Mouse (Mus musculus) MEL (cell line): ENCODE results near the gene Sema5a. TPM values are rescaled to one million over a fixed set of nuclear protein-coding genes. Genes with fewer than 3 reads are reported as not detected.

Source experiments
- DNase-seq: peaks from one replicate; pipeline ENCODE4 v3.0.0; 2011; ENCODE audit warnings: low read depth, low spot score
- H3K27ac ChIP-seq: 2 replicates; pipeline ENCODE4 v1.5.1; 2012; ENCODE audit warnings: low read depth, mild to moderate bottlenecking, control low read depth, low read length, moderate library complexity; ENCODE audit not compliant: control insufficient read depth
- H3K27me3 ChIP-seq, 2 experiments: fragments of 150-350 bp in 1 of 2; sonication (generic) in 1 of 2; 2 replicates each; pipeline ENCODE4 v1.6.1; 2012; ENCODE audit warnings: low read length in 2 of 2, mild to moderate bottlenecking in 2 of 2, improper control_type of control experiment in 1 of 2, moderate library complexity in 1 of 2; ENCODE audit not compliant: insufficient read depth in 2 of 2, control insufficient read depth in 1 of 2
- H3K36me3 ChIP-seq, 2 experiments: 2 replicates each; pipeline ENCODE4 v1.6.1; 2012 to 2014; ENCODE audit warnings: low read length in 2 of 2, improper control_type of control experiment in 1 of 2, inconsistent platforms in 1 of 2, mild to moderate bottlenecking in 1 of 2; ENCODE audit not compliant: insufficient read depth in 2 of 2, control insufficient read depth in 1 of 2
- H3K4me1 ChIP-seq, 2 experiments: fragments of 150-350 bp in 1 of 2; sonication (generic) in 1 of 2; 2 replicates each; pipeline ENCODE4 v1.6.1; 2012; ENCODE audit warnings: low read length in 2 of 2, improper control_type of control experiment in 1 of 2, mild to moderate bottlenecking in 1 of 2; ENCODE audit not compliant: insufficient read depth in 2 of 2, control insufficient read depth in 1 of 2
- H3K4me3 ChIP-seq, 2 experiments: fragments of 150-350 bp in 1 of 2; sonication (generic) in 1 of 2; 2 replicates each; pipeline ENCODE4 v1.5.1; 2012; ENCODE audit warnings: low read depth in 2 of 2, low read length in 2 of 2, mild to moderate bottlenecking in 2 of 2, moderate library complexity in 2 of 2, control low read depth in 1 of 2, improper control_type of control experiment in 1 of 2; ENCODE audit not compliant: control insufficient read depth in 1 of 2, insufficient read depth in 1 of 2
- H3K79me2 ChIP-seq: 2 replicates; pipeline ENCODE4 v1.6.1; 2012; ENCODE audit warnings: mild to moderate bottlenecking, low read length, moderate library complexity; ENCODE audit not compliant: control insufficient read depth, poor library complexity, insufficient read depth
- H3K9ac ChIP-seq: 2 replicates; pipeline ENCODE4 v1.6.1; 2012; ENCODE audit warnings: low read depth, mild to moderate bottlenecking, control low read depth, low read length, moderate library complexity; ENCODE audit not compliant: control insufficient read depth, poor library complexity, severe bottlenecking
- H3K9me3 ChIP-seq: fragments of 150-350 bp; sonication (generic); replicated peaks from 2 replicates; pipeline ENCODE4 v1.6.1; 2012; ENCODE audit warnings: mild to moderate bottlenecking, low read length, improper control_type of control experiment, moderate library complexity; ENCODE audit not compliant: insufficient read depth
- CHD1 ChIP-seq: IDR thresholded peaks from 2 replicates; pipeline ENCODE4 v1.6.1; 2012; ENCODE audit warnings: low read depth, mild to moderate bottlenecking, inconsistent platforms, low read length, improper control_type of control experiment
- CHD2 ChIP-seq: IDR thresholded peaks from 2 replicates; pipeline ENCODE4 v1.6.1; 2011; ENCODE audit warnings: low read length, improper control_type of control experiment
- CTCF ChIP-seq, 3 experiments: IDR thresholded peaks in 2 of 3; conservative IDR thresholded peaks in 1 of 3; 2 replicates each; pipeline ENCODE4 v1.5.1; 2011 to 2012; ENCODE audit warnings: low read length in 3 of 3, low read depth in 2 of 3, mild to moderate bottlenecking in 2 of 3, improper control_type of control experiment in 1 of 3, inconsistent platforms in 1 of 3, mixed read lengths in 1 of 3, moderate library complexity in 1 of 3; ENCODE audit not compliant: control insufficient read depth in 1 of 3, insufficient read depth in 1 of 3, poor library complexity in 1 of 3, severe bottlenecking in 1 of 3
- EP300 ChIP-seq, 2 experiments: IDR thresholded peaks; 2 replicates each; pipeline ENCODE4 v1.6.1; 2011; ENCODE audit warnings: improper control_type of control experiment in 2 of 2, low read length in 2 of 2, low read depth in 1 of 2, mild to moderate bottlenecking in 1 of 2
- ETS1 ChIP-seq: IDR thresholded peaks from 2 replicates; pipeline ENCODE4 v1.6.1; 2012; ENCODE audit warnings: low read depth, mild to moderate bottlenecking, inconsistent platforms, low read length, improper control_type of control experiment, moderate library complexity
- GABPA ChIP-seq: IDR thresholded peaks from 2 replicates; pipeline ENCODE4 v1.6.1; 2012; ENCODE audit warnings: low read depth, mild to moderate bottlenecking, inconsistent platforms, low read length, improper control_type of control experiment, moderate library complexity
- GATA1 ChIP-seq: IDR thresholded peaks from 2 replicates; pipeline ENCODE4 v1.6.1; 2011; ENCODE audit warnings: low read depth, low read length, improper control_type of control experiment
- HCFC1 ChIP-seq: IDR thresholded peaks from 2 replicates; pipeline ENCODE4 v1.6.1; 2012; ENCODE audit warnings: low read depth, mild to moderate bottlenecking, inconsistent platforms, low read length, improper control_type of control experiment, moderate library complexity
- JUND ChIP-seq: IDR thresholded peaks from 2 replicates; pipeline ENCODE4 v1.6.1; 2011; ENCODE audit warnings: low read depth, mild to moderate bottlenecking, improper control_type of control experiment, low read length
- KAT2A ChIP-seq: conservative IDR thresholded peaks from 2 replicates; pipeline ENCODE4 v1.6.1; 2012; ENCODE audit warnings: low read depth, low read length, improper control_type of control experiment, inconsistent platforms
- MAFK ChIP-seq: IDR thresholded peaks from 2 replicates; pipeline ENCODE4 v1.6.1; 2011; ENCODE audit warnings: low read depth, mild to moderate bottlenecking, low read length, improper control_type of control experiment, borderline replicate concordance
- MAZ ChIP-seq: IDR thresholded peaks from 2 replicates; pipeline ENCODE4 v1.6.1; 2012; ENCODE audit warnings: low read depth, mild to moderate bottlenecking, inconsistent platforms, low read length, improper control_type of control experiment
- MEF2A ChIP-seq: IDR thresholded peaks from 2 replicates; pipeline ENCODE4 v1.6.1; 2014; ENCODE audit warnings: low read depth, mild to moderate bottlenecking, inconsistent platforms, low read length, improper control_type of control experiment; ENCODE audit not compliant: poor library complexity, insufficient replicate concordance, severe bottlenecking; ENCODE audit errors: extremely low read depth
- MYB ChIP-seq: IDR thresholded peaks from 2 replicates; pipeline ENCODE4 v1.6.1; 2011; ENCODE audit warnings: mild to moderate bottlenecking, low read depth, low read length, improper control_type of control experiment
- NELFE ChIP-seq: IDR thresholded peaks from 2 replicates; pipeline ENCODE4 v1.6.1; 2011; ENCODE audit warnings: low read depth, low read length, improper control_type of control experiment
- NRF1 ChIP-seq: IDR thresholded peaks from 2 replicates; pipeline ENCODE4 v1.6.1; 2014; ENCODE audit warnings: low read depth, mild to moderate bottlenecking, inconsistent platforms, low read length, improper control_type of control experiment, moderate library complexity; ENCODE audit not compliant: poor library complexity, insufficient read depth, severe bottlenecking
- POLR2AphosphoS5 ChIP-seq: IDR thresholded peaks from 2 replicates; pipeline ENCODE4 v1.6.1; 2012; ENCODE audit warnings: low read depth, borderline replicate concordance, mild to moderate bottlenecking, inconsistent platforms, low read length, moderate library complexity, mixed read lengths
- RCOR1 ChIP-seq: IDR thresholded peaks from 2 replicates; pipeline ENCODE4 v1.6.1; 2012; ENCODE audit warnings: low read depth, mild to moderate bottlenecking, inconsistent platforms, low read length, improper control_type of control experiment
- SIN3A ChIP-seq: IDR thresholded peaks from 2 replicates; pipeline ENCODE4 v1.6.1; 2012; ENCODE audit warnings: low read length, improper control_type of control experiment, inconsistent platforms
- SMC3 ChIP-seq: IDR thresholded peaks from 2 replicates; pipeline ENCODE4 v1.6.1; 2011; ENCODE audit warnings: low read depth, low read length, improper control_type of control experiment
- TAL1 ChIP-seq: IDR thresholded peaks from 2 replicates; pipeline ENCODE4 v1.6.1; 2012; ENCODE audit warnings: mild to moderate bottlenecking, inconsistent platforms, low read length, moderate library complexity, mixed read lengths
- TBP ChIP-seq: IDR thresholded peaks from 2 replicates; pipeline ENCODE4 v1.8.0; 2011; ENCODE audit warnings: low read depth, low read length, improper control_type of control experiment
- USF1 ChIP-seq: IDR thresholded peaks from 2 replicates; pipeline ENCODE4 v1.6.1; 2014; ENCODE audit warnings: low read depth, mild to moderate bottlenecking, inconsistent platforms, low read length, improper control_type of control experiment, moderate library complexity
- ZKSCAN1 ChIP-seq: IDR thresholded peaks from 2 replicates; pipeline ENCODE4 v1.6.1; 2012; ENCODE audit warnings: low read depth, mild to moderate bottlenecking, inconsistent platforms, low read length, improper control_type of control experiment, moderate library complexity
- polyA plus RNA-seq, 2 experiments: library from polyadenylated mRNA; stranded (reverse) in 1 of 2; unstranded in 1 of 2; fragments of >175 nt in 1 of 2; fragments of >200 nt in 1 of 2; gene quantifications; 2 replicates each; pipeline versions ENCODE4 v1.2.1 to v1.2.4; 2012; ENCODE audit warnings: low replicate concordance in 2 of 2, low read depth in 1 of 2; ENCODE audit not compliant: insufficient read length in 2 of 2, insufficient read depth in 1 of 2, missing spikeins in 1 of 2
- total RNA-seq: library from RNA; depleted of rRNA; stranded (reverse); fragments of 300-350 nt; gene quantifications from 2 replicates; pipeline ENCODE4 v1.2.3, GENCODE M21; 2012

Sema5a gene
- total and polyA plus RNA-seq, 3 experiments: not detected

DNA sequence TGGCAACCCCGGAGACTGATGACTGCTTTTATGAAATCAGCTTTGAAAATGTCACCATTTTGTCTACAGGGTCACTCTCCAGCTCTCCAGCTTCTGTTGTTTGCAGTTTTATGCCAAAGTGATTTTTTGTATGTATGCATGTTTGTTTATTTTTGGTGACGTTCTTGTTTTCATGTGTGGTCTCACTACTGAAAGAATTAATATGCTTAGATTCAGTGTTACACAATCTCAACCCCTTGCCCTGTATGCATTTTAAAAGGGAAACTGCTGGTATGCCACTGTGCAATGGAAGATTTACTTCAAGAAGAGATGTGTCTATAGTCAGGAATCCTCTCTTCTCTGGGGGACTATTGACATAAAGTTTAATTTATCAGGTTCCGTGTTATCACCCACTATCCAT lies 19.2 kb upstream of the Sema5a start:
- Histone ChIP-seq H3K4me3 (no peak overlapping the region), H3K36me3 (no peaks in the 10 kb centered on the region), H3K9ac (no peak overlapping the region), H3K79me2 (no peaks in the 10 kb centered on the region), H3K9me3 (no peaks in the 10 kb centered on the region), H3K4me1 (no peaks in the 10 kb centered on the region), H3K27me3 (no peaks in the 10 kb centered on the region), H3K27ac (no peak overlapping the region)
- no peak for DNase-seq
- TF ChIP-seq USF1: no peak
- TF ChIP-seq ZKSCAN1: no peak
- TF ChIP-seq MAFK: no peak
- TF ChIP-seq CTCF (IDR thresholded peaks at IDR 0.05 in 2 of 3, conservative IDR thresholded peaks at IDR 0.05 in 1 of 3; ENCODE audit: control insufficient read depth in 1 of 3, insufficient read depth in 1 of 3, low read depth in 2 of 3, low read length in 3 of 3, poor library complexity in 1 of 3, severe bottlenecking in 1 of 3): no peak
- TF ChIP-seq POLR2AphosphoS5: no peak
- no peak for TF ChIP-seq GABPA

DNA sequence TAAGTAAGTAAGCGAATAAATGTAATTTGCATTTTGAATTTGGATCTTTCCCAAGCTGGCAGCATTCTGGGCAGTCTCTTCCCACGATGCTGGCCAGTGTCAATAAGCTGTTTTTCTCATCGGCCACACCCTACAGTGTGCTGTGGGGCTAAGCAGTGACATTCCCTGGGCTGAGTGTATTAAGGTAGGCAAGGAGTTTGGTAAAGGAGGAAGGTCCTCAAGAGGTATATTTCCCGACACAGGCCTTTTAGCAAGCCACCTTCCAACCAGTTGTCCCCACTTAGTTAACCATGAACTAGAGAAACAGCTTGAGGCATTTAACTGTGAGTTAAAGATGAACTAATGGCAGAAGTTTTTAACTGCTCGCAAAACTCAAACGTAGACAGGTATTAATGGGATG lies 18.2 kb upstream of the Sema5a start:
- Histone ChIP-seq H3K4me1 (no peaks in the 10 kb centered on the region), H3K79me2 (no peaks in the 10 kb centered on the region), H3K27me3 (no peaks in the 10 kb centered on the region), H3K27ac (no peak overlapping the region), H3K36me3 (no peaks in the 10 kb centered on the region), H3K4me3 (no peak overlapping the region), H3K9me3 (no peaks in the 10 kb centered on the region), H3K9ac (no peak overlapping the region)
- no peak for DNase-seq
- TF ChIP-seq TAL1 (no peak), HCFC1 (no peak)

DNA sequence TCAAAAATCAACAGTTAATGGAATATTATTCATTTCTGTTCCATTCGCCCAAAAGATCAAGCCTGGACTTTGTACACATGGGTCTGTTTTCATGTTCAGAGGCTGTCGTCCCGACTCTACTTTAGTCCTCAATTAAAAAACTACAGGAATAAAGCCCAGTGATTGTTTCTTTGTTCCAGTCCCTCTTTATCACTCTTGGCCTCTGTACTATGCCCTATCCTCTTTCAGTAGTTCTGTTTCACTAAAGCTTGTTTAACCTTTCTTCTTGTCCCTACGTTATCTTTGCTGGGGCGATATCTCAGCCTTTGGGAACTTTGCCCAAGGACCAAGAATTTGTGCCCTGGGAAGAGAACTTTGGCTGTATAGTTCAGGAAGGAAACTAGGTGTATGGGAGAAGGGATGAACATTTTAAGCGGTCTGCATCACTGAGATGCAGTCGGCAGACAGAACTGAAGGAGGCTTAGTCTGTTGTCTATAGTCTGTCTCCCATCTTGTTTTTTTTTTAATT lies 17.7 kb upstream of the Sema5a start:
- H3K36me3 ChIP-seq: no peaks in the 10 kb centered on the region
- H3K79me2 ChIP-seq: no peaks in the 10 kb centered on the region
- no peaks in the 10 kb centered on the region for H3K4me1 ChIP-seq
- no peak for DNase-seq
- H3K9me3 ChIP-seq: no peaks in the 10 kb centered on the region
- TF ChIP-seq NELFE (no peak), TBP (no peak), MYB (no peak), RCOR1 (no peak), NRF1 (no peak), ETS1 (no peak), KAT2A (no peak), JUND (no peak), USF1 (no peak), EP300 (IDR thresholded peaks at IDR 0.05; ENCODE audit: low read depth in 1 of 2, low read length in 2 of 2) (no peak), GATA1 (no peak), ZKSCAN1 (no peak), MAZ (no peak), MEF2A (no peak), CTCF (IDR thresholded peaks at IDR 0.05 in 2 of 3, conservative IDR thresholded peaks at IDR 0.05 in 1 of 3; ENCODE audit: control insufficient read depth in 1 of 3, insufficient read depth in 1 of 3, low read depth in 2 of 3, low read length in 3 of 3, poor library complexity in 1 of 3, severe bottlenecking in 1 of 3) (no peak), GABPA (no peak), CHD2 (no peak), SMC3 (no peak), CHD1 (no peak), SIN3A (no peak)
- H3K9ac ChIP-seq: no peak overlapping the region
- H3K27me3 ChIP-seq: no peaks in the 10 kb centered on the region
- H3K4me3 ChIP-seq: no peak overlapping the region
- no peak overlapping the region for H3K27ac ChIP-seq
